Mouse (Mus musculus): ENCODE results near the gene Phc2.
A peak's percentile ranks its signal among the peaks of the same experiment; 100 is the strongest.

The Phc2 gene

DNA sequence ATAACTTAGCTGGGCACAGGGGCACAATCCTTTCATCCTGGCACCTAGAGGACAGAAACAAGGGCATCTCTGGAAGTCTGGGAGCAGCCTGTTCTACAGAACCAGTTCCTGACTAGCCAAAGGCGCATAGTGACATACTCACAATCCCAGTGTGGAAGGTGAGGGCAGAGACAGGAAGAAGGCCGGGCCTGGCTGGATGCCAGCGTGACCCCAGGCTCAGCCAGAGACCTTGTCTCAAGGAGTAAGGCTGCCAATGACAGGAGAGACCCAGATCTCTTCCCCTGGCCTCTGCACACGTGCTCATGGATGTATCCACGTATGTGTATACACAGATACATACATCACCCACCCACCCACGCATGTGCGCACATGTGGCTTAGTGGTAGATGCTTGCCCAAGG, 127.5 kb downstream of the Phc2 start:
- DNase-seq (ENCODE audit: low read depth, low spot score): no peak

DNA sequence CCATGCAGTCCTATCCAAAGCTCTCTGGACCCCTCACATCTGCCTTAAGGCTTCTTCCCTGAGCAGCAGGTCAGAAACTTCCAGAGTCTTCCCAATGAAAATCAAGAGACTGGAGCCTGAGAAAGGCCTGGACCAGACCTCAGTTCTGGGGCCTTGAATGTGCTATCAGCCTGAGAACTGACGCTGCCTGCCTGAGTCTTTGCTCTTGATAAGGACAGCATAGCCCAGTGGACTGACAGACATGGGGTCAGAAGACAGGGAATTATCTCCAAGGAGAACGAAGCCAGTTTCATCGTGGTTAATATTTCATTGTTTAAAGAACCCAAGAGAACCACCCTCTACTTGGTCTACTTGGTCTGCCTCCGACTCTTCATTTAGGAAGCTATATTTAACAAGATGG, 128.1 kb downstream of the Phc2 start:
- DNase-seq (ENCODE audit: low read depth, low spot score): no peak

DNA sequence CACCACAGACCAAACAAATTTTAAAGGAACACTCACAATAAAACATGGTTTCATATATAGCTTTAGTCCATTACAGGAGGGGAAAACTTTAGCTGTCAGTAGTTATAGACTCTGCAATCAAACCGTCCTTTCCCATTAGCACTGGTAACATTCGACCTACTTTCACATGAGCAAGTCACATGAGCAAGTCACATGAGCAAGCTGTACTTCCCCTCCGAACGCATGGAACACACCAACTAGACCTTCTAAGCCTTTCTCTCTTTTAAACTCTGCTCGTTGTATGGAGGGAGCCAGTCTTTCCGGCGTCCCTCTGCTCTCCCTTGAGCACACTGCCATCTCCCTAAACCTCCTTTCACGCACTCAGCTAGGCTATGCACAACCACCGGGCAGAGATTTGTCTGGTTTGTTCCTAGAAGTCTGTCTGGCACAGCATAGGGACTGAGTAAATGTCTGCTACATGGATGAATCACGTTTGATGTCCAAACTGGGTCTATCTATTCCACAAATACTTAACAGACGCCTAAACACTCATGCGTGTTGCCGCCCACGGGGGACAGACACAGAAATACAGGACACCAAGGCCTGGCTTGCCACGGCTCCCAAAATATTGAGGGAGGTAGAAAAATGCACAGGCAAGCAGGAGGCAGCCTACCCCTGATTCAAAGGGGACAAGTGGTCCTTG, 130.6 kb downstream of the Phc2 start:
- DNase-seq (ENCODE audit: low read depth, low spot score): peak; percentile 68

DNA sequence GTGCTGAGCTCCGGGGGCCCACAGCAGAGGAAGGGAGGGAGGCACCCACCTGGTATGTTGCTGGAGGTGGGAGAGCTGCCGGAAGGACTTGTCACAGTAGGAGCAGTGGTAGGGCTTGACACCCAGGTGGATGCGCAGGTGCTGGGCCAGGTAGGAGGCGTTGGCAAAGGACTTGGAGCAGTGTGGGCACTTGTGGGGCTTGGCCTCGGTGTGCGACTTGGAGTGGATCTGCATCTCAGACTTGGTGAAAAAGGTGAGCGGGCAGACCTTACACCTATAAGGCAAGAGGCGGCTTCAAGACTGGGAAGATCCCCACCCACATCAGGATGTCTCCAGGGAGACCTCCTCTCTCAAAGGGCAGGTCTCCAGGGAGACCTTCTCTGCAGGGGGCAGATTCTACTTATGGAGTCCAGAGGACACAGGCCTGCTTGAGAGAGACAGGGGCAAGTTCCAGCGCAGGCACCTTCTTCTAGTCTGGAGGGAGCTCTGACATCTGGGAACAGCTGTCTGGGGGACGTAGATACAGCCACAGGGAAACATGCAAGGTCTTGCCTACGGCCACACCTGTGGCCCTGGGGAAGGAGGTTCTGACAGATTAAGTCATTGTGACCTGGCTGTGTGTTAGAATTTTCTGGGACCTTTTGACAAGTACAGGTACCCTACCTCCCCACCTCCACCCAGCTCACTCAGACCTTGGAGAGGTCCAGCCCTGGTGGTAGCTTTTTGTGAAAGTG, 131.6 kb downstream of the Phc2 start:
- no peak for DNase-seq (ENCODE audit: low read depth, low spot score)

DNA sequence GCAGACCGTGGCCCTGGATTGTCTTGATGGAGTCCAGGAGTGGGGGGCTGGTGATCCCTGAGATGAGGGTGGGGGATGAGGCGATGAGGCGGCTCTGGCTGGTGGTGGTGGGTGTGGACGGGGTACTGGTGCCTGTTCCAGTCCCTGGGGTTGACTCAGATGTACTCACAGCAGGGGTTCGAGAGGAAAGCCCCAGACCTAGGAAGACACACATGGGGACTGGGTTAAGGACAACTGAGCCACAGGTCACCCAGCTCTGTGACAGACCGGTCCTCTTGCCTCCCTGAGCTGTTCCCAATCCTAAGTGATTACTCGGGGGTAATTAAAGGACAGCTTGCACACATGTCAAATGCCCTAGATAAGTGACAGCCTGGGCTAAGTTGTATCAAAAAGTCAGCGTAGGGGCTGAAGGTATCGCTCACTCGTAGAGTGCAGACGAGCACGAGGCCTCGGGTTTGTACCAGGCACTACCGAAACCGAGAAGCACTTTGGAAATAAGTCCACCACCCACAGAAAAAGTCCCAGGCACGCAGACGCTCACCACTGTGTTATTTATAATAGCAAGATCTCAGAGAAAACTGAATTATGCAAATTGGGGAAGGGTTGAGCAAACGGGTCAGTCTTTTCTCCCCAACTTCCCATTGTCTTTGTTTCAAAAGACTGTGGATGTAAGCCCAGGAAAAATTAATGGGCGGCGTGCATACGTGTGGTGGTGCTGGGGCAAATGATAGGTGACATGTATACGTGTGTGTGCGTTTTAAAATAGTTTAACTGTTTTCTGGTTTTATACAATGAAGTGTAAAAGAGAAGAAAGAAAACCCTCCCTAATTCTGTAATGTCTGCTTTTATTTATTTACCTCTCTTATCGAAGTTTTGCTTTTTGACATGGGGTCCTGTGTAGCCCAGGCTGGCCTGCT, 132.8 kb downstream of the Phc2 start:
- peak; percentile 47 for DNase-seq (ENCODE audit: low read depth, low spot score)

DNA sequence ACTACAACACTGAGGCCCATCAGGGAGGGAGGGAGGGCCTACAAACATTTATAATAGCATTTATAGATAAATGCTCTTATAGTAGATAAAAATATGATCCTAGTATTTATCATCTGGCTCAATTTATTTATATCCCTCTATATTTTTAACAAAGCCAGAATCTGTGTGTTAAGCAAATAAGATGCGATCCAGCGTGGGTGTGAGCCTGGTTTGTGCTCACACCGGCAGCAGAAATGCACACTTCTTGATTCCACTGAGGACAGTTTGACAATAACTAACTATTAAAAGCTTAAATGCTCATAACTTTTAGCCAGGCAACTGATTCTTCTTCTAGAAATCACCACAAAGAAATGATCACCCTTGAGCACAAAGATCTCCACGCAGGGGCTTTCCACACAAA, 133.6 kb downstream of the Phc2 start:
- no peak for DNase-seq (ENCODE audit: low read depth, low spot score)

DNA sequence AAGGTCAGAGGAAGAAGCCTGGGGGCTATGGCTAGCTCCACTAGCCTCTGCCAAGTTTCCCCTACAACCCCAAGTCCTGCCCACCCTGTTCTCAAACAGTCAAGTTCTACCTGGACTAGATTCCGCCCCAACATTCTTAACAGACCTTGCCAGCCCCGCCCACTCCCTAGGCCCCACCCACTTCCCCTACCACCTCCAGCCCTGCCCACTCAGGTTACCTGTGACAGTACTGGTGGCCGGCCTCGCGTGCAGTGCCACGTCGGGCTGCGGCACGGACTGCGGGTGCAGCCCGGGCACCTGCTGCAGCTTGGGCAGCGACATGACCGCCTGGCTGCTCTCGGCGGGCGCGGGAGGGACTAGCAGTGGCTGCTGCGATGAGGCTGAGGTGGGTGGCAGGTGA, 135.1 kb downstream of the Phc2 start:
- DNase-seq (ENCODE audit: low read depth, low spot score): no peak

DNA sequence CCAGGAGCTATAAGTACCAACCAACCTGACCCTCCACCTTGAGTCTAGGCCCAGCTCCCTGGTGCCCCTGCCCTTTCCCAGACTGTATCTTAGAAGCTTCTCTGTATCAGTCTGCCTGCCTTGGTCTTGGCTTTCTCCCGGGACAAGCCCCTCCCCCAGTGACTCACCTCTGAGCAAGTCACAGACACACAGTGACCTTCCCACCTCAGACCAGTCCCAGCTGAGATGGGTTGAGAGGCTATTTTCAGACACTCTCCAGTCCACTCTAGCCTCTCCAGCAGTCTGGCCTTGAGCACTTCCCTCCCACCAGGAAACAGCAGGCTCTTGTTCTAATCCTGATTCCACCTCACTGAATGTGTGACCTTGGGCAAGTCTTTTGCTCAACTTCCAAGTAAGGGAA, 139.2 kb downstream of the Phc2 start:
- DNase-seq (ENCODE audit: low read depth, low spot score): no peak

DNA sequence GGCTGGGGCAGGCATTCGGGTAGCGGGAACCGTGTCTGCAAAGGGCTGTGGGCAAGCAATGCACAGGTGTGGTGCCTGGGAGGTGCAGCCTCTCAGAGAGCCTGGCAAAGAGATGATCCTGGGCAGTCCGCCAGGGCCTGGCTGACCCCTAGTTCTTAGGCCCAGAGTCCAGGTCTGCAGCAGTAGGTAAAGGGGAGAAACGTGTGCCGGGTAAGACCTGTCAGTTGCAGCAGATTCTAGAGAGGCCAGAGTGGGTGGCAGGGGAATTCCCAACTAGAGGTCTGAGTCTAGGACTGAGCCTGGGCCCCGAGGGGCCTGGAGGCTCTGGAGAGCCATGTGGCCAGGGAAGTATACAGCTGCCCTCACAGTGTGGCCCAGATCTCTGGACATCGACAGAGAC, 139.7 kb downstream of the Phc2 start:
- DNase-seq (ENCODE audit: low read depth, low spot score): no peak

DNA sequence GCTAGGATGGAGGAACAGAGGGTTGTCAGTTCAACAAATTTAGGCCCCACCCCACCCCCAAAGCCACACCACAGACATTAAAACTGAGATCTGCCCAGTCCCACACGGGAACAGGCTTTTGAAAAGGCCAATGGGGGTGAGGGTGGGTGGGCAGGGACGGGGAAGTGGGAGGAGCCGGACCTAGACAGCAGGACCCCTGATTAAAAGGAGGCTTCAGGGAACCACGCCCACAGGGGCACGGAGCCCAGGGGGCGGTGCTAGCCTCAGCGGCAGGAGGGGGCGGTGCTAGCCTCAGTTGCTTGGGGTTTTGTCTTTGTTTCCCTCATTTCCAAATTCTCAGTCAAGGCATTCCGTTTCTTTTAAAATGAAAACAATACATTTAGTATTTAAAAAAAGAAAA, 141.1 kb downstream of the Phc2 start:
- DNase-seq (ENCODE audit: low read depth, low spot score): no peak

DNA sequence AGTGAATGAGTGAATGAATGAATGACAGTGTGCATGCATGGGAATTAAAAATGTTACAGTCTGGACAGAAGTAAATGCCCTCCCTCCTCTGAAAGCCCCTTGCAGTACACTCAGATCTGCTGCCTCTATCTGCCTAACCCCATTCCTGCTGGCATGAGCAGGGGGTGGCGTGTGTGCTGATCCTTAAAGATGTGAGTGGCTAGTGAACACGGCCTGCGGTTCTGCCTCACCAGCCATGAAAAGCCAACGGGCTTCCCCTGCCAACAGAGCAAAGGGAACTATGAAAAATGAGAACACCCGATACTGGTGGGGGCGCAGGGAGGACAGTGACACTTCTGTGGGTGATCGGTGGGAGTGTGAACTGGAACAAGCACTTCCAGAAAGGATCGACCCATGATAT, 142.3 kb downstream of the Phc2 start:
- DNase-seq (ENCODE audit: low read depth, low spot score): no peak

DNA sequence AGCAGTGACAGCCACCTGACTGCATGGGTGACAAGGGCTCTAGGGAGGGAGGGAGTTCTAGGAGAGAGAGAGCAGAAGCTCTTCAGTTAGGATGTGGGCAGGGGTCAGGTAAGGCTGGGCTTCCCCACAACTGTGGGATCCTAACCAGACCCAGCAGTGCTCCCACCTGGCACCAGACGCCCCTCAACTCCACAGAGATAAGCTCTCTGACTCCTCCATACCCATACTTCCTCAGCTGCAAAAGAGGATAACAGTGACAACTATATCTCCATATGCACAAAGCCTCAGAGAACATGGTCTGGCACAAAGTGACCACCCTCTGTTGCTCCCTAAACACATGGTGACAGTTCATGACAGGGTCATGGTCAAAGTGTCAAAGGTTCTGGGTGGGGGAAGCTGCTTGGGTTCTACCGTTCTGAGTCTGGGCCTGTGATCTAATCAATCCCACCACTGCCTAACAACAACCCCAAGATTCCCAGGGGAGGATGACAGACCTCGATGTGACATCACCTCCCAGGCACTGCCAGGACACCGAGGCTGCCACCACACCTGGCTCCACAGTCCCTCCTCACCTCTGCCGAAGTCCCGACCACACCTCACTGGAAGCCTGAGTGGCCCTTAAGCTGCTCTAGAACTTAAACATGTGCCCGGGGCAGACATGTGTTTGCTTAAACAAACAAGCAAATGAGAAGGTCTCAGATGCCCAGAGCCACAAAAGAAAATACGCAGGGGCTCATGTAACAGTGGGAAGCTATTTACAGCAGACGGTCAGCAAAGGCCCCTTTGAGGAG, 147.4 kb downstream of the Phc2 start:
- DNase-seq (ENCODE audit: low read depth, low spot score): no peak
